Mouse (Mus musculus) thymus, postnatal 36 days (tissue): ENCODE data around the gene Cfap97d1.

Source experiments
- DNase-seq, 2 experiments: peaks; one replicate each; pipeline ENCODE4 v3.0.0; 2022; ENCODE audit warnings: mixed read lengths in 2 of 2

Gene Cfap97d1

GRCm38 (mm10) chr11:102039487-102040137 is 55.5 kb downstream of the Cfap97d1 start:
- DNase-seq: no peak

GRCm38 (mm10) chr11:102040138-102040524 is 56.1 kb downstream of the Cfap97d1 start:
- DNase-seq: peak; percentile 36 to 55

GRCm38 (mm10) chr11:102040646-102041045 is 56.6 kb downstream of the Cfap97d1 start:
- DNase-seq: no peak

GRCm38 (mm10) chr11:102041350-102041949 is 57.4 kb downstream of the Cfap97d1 start, which contains the start of gene Cd300lg:
Cd300lg (plus strand) TSS chr11:102041509.
- no peak for DNase-seq
